Mouse (Mus musculus): ENCODE results near the gene Aff3.
A peak's percentile ranks its signal among the peaks of the same experiment; 100 is the strongest.

Aff3 gene

DNA sequence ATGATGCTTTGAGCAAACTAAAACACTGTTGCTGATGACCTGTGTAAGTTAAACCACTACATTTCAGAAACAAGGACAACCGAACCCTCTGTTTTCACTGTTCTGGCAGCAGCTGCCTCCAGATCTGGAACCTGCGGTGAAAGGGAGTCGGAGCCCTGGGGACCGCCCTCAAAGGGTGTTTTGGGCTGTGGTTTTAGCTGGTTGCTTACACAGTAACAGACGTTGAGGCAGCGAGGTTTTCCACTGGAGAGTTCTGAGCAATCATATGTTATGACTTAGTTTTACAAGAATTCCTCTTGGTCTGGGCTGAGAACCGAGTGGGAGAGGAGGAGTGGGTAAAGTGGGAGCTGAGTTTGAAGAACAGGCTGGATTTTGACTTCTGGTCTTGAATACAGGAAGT is 7.1 kb downstream of the Aff3 start:
- DNase-seq (ENCODE audit: low spot score in 2 of 2), result no peak

DNA sequence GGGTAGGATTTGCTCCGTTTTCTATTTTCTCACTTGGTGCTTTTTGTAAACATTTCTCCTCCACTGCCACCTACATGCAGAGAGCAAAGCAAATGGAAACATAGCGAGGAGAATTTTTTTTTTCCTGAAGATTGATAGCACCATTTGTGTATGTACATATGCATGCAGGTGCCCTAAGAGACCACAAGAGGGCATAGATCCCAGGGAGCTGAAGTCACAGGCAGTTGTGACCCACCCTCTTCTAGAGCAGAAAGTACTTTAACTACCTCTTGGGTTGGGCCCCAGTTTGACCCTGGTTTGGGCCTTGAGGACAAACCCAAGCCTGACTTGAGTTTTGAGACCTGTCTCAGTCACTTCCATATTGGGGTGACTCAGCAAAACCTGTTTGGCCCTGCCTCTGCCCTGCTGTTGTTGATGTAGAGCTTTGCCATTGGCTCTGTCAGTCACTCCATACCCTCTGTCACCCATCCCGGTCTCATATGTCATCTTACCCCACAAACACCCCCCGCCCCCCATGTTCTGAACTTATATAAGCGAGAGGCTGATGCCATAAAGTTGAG is 9.7 kb downstream of the Aff3 start:
- DNase-seq (ENCODE audit: low spot score in 2 of 2), result no peak

DNA sequence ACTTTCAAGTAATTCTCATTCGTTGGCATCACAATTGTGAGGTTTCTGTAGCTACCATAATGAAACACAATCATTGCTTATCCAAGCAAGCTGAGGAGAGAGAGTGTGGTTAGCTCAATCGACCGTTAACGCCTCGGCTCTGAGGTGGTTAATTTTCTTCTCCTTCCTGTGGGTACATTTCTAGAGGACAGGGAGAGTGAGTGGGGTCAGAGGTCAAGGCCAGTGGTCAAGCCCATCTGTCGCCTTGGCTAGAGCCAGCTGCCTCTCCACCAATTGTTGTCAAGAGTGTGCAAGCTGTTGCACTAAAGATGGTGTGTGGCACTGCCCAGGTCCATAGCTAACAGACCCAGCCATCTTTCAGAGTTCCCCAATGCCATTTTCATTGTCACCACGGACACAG is 14.7 kb downstream of the Aff3 start:
- no peak for DNase-seq (ENCODE audit: low spot score in 2 of 2)

DNA sequence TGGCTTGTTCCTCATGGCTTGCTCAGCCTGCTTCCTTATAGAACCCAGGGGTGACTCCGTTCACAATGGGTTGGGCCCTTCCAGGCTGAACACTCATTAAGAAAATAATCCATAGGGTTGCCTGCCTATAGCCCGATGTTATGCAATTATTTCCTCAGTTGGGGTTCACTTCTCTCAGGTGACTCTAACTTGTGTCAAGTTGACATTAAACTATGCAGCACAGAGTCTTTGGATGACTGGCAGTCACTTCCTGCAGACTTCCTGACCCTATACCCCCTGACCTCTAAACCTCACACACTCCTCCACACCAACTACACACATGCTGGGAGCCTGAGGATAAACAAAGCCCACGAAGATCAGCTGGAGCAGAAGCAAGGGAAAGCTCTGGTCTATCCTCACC is 15.6 kb downstream of the Aff3 start:
- no peak for DNase-seq (ENCODE audit: low spot score in 2 of 2)

DNA sequence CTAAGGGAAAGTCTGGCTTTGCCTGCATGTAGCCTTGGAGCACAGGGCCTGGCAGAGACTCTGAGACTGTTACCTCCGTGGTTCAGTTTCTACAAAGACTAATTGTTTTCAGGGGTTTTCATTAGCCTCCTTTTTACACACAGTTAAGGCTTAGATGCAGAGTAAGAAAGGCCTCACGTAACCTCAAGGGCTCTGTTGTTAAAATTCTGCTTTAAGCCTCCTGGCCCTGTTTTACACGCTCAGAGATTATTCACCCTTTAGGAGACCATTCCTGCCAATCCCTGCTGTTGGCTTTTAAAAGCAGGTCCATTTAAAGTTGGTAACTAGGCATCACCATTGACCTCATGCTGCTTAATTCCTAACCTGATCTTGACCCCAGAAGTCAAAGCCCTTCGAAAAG is 22.5 kb downstream of the Aff3 start:
- no peak for DNase-seq (ENCODE audit: low spot score in 2 of 2)

DNA sequence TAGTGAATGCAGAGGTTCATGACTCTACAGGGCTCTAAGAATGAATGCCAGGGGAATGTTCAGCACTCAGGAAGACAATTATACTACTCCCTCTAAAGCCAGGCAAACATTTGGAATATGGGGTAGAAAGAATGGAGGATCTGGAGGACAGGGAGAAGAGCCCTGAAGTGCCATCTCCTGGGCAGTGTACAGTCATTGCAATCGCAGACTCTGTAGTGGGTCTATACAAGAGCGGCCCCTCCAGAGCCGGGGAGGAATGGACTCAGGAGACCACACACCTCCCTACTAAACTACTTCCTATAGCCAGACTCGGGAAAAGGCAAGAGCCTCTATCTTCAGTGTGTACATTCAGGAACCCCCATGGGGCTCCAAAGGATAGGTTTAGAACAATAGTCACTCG is 25.1 kb downstream of the Aff3 start:
- no peak for DNase-seq (ENCODE audit: low spot score in 2 of 2)

DNA sequence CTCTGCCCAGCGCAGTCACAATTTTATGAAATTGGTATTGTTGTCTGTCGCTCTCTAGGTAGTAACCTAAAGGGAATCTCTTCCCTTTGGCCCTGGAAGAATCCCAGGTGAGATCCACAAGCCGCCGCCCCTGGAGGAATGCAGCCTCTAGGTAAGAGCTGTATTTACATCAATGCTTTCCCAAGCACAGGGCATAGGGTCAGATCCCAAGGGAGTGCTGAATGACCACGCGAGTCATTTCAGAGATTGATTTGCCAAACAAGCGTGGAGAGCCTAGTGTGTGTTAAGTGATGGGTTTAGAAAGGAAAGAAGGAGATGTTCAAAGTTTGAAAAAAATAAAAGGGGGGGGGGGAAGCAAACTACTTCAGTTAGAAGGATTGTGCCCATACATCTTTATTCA is 29.2 kb downstream of the Aff3 start:
- no peak for DNase-seq (ENCODE audit: low spot score in 2 of 2)

DNA sequence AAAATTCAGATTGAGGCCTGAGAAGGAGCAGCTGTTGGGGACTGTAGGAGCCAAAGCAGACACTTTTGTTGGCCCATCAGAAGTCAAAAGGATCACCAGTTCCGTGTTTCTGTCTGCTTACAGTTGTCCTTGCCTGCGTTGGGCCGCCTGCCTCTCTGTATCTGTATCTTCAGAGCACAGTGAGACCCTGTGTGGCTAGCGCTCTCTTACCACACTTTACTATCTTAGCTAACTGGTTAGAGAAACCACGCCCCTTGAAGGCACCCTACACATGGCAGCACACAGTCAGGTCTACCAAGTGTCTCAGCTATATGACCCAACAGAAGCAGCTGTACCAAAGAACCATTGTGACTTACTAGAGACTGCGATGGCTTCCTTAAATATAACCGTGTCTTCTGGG is 30.7 kb downstream of the Aff3 start:
- DNase-seq (ENCODE audit: low spot score in 2 of 2), result no peak

DNA sequence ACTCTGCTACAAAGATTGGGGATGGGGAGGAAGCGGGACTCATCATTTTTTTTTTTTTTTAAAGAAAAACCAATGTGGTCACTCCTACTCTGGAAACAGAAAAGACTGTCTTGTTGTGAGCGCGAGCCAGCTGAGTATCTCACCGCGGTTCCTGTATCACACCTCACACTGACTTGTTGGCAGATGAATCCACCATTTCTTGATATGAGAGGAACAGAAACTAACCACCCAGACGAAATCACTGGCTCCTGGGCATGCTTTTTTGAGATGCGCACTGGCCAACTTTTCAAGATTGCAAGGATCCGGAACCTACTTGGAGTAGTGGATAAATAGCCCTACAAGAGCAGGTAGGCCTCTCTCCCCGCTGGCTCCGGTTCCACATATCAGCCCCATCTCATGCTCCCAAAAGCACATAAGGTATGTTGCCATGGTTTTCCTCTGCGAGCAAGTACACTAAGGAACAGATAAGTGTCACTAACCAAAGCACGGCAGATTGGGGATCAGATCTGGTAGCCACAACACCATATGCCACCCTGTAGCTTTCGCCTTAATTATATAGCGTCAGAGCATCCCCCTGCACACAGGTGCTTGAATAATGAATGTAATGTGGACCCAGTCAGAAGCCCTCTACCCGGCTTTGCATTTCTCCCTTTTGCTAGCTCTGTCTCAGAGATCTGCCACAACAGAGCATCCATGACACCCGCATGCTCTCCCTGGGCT is 32.1 kb downstream of the Aff3 start:
- DNase-seq (ENCODE audit: low spot score in 2 of 2), result no peak

DNA sequence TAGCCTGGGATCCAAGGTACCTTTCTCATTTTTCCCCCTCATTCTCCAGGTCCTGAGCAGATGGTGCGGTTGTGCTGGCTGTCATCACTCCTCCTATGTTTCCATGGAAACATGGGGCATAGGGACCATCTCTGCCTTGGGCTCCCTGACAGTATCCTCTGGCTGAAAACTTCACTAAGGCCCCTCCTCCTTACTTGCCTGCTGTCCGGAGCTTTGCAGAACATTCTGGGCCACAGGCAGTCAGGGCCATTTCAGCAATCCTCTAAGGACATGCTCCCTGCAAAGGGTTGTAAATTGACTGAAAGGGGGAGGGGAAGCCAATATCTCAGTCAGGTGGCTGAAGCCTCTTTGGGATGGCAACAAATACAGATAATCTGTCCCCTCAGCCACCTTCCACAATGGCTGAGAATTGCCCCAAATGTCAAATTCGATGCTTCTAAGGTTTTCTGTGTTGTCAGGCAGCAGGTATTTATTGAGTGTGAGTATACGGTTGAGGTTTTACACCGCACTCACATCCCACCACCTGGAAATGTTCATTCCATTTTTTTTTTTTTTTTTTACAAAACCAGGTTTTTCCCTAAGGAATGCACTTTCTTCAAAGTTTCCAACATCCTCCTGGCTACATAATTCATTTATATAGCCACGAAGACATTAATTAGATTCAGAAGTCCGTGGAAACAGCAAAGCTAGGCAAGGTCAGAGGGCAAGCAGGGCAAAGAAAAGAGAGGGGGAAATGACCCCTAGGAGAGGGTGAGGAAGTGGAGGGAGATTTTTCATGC is 33.1 kb downstream of the Aff3 start:
- no peak for DNase-seq (ENCODE audit: low spot score in 2 of 2)

DNA sequence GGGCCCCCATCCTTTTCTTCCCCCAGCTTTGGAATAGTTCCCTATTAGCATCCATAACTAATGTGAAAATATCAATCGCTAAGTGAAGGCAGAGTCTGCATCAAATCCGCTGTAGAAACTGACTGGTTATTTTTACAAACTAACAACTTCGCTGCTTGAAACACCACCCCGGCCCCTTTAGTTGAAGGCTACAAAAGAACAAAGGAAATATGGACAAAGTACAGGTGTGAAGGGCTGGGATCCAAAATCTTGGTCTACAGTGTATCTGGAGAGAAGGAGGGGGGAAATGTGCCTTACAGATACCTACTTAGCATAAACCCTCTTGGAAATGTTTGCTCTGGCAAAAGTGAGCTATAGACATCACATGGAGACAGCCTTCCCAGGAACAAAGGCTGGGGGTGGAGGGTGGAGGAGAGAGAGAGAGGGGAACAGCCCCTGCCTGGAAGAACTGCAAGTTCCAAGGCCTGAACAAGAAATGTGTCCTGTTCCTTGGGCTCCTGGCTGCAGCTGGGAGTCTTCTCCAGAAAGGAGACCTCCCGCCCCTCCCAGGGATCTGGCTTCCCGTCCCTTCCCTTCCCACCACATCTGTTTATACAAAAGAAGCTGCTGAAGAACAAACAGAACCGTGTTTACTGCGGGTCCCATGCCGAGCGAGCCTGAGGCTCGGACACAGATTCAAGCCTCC is 35.7 kb downstream of the Aff3 start:
- DNase-seq (ENCODE audit: low spot score in 2 of 2), result peak in 1 of 2 experiments; percentile 34

DNA sequence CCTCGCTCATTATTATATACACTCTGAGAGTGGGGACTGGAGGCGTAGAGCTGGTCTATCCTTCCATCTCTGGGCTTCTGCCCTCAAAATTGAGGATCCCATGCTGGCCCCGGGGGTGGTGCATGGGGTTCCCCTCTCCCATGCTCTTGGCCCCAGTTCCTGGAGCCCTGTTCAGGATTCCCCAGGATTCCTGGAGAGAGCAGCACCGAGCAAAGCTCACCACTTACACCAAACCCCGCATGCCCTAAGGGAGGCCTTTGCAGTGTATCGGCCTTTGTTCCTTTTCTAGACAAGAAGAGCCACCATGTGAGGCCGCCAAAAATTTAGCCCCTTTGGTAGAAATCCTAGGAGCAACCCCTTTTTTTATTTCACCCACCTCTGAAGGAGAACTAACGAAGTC is 36.3 kb downstream of the Aff3 start:
- no peak for DNase-seq (ENCODE audit: low spot score in 2 of 2)

DNA sequence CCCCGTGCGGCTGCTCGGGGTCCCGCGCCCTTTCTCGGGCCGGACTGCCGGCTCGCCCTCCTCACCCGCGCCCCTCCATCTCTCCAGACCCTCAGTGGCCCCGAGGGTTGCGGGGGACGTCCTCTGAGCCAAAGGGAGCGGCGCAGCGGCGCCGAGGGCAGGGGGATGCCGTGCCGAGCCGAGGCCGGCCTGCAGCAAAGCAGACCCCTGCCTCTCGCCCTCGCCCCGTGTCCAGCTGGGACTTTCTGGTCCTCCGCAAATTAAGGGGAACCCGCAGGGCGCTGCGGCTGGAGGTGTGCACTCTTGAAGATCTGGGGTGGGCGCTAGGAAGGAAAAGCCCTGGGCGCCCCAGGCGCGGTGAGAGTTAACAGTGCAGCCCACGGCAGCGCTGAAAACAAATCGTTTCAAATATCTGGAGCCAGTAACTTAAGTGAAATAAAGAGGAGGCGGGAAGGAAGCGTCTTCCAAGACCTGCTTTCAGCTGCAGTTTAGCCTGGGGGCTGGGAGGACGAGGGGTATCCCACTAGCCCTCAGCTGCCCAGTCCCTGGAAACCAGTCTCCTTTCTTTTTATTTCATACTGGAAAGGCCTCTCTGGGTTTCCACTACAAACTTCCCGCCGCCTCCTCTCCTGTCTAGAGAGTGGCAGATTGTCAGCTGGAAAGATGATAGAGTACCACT is 36.9 kb downstream of the Aff3 start:
- DNase-seq (ENCODE audit: low spot score in 2 of 2), result peak in 1 of 2 experiments; percentile 23

DNA sequence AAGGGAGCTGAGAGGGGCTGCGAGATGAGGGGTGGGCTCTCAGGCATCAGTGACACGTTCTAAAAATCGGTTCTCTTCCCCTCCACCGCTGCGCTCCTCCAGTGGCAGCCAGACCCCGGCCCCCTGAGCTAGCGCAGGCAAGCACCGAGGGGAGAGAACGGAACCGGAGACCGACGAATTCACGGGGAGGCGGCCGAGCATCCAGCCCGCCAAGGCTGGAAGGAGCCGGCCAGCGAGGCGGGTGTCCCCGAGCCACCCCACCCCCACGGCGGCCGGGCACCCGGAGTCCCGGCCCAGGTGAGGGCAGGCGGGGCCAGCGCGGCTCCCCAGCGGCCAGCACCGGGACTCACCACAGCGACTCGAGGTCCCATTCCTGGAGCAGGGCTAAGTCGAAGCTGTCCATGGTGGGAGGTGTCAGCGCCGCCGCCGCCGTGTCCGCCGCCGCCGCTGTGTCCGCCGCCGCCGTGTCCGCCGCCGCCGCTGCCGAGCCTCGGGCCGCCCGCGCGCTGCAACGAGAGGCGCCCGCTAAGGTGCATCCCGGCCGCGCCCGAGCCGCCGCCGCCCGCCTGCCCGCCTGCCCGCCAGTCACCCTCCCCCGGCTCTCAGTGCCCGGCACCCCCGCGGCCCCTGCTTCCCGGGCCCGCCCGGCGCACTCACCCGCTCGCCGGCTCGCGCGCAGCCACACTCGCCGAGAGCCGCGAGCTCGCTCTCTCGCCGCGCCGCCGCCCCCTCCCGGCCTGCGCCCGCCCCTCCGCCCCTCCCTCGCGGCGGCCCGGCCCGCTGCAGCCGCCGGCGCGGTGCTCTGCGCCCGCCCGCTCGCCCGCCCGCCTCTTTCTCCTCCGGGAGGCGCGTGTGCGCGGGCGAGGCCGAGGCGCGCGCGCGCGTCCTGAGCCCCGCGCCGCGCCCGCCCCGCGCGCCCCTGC is 37.8 kb downstream of the Aff3 start:
- peak; percentile 28 to 36 for DNase-seq (ENCODE audit: low spot score in 2 of 2)

DNA sequence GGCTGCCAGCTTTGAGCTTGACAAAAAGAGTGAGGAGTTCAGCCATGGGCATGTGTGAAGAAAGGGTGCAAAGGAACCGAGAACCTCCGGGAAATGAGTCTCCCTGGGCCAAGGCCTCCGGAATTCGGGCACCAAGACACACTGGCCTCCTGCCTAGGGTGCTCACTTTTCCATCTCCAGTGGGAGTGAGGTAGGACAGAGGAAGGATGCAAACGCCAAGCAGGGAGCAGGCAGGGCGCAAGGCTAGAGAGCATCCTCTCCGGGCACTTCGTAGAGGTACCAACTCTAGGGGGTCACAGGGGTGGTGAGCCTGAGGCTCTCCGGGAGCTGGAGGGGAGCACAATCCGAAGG is 38.4 kb downstream of the Aff3 start:
- no peak for DNase-seq (ENCODE audit: low spot score in 2 of 2)

DNA sequence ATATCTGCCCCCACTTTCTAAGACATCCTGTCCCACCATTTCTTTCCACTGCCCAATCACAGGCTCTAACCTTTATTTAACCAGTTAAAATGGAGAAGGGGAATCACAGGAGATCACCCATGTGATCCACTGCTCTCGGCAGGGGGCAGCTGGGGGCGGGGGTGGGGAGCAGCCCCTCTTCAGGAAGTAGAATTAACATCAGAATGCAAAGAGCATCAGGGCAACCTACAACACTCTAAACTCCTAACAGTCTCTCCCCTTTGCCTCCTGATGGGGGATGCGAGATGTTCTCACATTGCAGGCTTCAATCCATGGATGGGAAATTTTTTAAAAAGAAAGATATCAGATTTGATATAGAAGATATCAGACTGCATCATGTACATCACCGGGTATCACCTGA is 42.9 kb downstream of the Aff3 start:
- DNase-seq (ENCODE audit: low spot score in 2 of 2), result no peak

DNA sequence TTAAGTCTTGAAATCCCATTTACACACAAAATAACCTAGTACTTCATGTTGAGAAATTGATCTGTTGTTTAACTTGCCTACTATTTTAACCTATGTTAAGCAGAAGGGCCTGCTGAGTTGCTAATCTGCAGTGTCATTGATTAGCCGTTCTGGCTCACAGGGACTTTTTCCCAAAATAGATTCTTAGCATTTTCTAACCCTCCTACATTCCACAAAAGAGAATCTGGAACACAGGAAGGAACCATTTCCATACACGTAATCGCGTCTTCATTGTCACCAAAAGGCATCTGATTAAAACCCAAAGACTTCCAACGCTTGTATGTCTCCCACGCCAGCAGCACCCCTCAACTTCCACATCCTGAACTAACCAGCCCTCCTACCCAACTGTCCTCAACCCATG is 44.4 kb downstream of the Aff3 start:
- DNase-seq (ENCODE audit: low spot score in 2 of 2), result no peak

DNA sequence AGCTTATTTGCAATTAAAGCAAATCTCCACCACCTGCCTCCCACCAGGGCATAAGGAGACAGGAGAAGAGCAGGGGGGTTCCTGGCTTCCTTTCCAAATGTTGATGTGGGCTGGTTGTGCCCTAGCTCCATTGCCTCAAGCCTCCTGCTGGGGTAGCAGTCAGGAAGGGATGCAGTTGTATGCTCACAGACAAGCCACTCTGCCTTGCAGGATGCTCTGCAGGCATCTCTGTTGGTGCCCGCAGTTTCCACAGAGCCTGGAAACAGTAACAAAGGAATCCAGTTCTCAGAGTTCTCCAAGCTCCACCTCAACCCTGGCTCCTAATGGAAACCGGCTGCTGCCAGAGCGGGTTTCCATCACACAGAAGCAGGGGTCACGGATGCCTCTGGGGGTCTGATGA is 58.0 kb downstream of the Aff3 start:
- DNase-seq (ENCODE audit: low spot score in 2 of 2), result no peak

DNA sequence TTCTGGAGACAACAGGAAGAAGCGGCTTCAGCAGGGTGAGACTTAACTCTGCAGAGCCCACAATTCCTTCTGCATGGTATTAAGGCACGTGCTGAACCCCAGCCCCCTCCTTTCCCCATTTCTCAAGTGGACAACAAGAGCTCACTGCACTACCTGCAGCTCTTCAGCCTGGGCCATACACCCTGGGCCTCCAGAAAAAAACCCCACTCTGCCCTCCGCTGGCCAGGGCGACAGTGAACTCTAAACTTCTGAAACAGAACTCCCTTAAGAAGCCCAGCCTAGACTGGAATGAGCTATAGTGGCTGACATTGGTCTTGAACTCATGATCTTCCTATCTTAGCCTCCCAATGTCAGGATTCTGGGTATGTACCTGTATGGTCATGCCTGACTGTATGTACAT is 59.3 kb downstream of the Aff3 start:
- DNase-seq (ENCODE audit: low spot score in 2 of 2), result no peak

DNA sequence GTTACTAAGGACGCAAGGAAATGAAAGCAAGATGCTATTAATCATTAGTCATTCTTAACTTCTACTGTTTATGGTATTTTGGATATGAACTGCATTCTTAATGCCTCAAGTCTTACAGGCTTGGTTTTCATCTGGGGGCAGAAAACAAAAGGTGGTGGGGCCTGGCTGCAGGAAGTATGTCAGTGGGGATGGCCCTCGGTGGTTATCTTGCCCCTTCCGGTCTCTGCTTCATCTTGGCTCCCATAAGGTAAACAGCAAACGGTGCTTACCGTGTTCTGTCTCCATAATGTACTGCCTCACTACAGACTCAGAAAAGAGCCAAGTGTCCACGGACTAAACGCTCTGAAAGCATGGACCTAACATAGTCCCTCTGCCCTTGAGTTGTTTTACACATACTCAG is 60.1 kb downstream of the Aff3 start:
- DNase-seq (ENCODE audit: low spot score in 2 of 2), result no peak
